Mouse (Mus musculus) erythroblast, embryonic 14.5 days (primary cell): Measurements from ENCODE around the gene Kdm5b.

Experiments
- GATA1 ChIP-seq: IDR thresholded peaks from 2 replicates; pipeline ENCODE4 v1.6.1; 2012; ENCODE audit warnings: low read length, inconsistent platforms, mixed read lengths
- TAL1 ChIP-seq: IDR thresholded peaks from 3 replicates; pipeline ENCODE4 v1.6.1; 2012; ENCODE audit warnings: low read length, inconsistent platforms, mixed read lengths

DNA sequence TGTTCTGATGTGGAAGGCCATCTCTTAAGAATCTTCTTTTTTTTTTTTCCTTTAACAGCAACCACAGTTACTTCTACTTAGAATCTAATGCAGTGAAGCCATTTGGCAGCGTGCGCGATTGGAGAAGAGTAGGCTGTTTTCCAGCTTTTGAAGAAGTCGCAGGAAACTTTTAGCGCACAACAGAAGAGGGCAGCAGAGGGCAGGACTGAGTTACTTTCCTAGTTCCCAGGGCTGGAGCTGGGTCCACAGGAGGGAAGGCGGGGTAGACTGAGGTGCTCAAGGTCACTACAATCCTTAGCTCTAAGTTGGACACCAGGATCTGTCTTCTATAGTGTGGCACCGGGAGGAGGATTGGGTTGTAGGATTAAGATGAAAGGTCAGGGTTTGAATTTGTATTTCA is 78.6 kb downstream of the Kdm5b start:
- TF ChIP-seq GATA1 (no peak), TAL1 (no peak)
